Mouse (Mus musculus) C2C12 (cell line): Measurements from ENCODE around the gene Camkk2. TPM values are rescaled to one million over a fixed set of nuclear protein-coding genes. Genes with fewer than 3 reads are reported as not detected.

Experiments
- H3K27me3 ChIP-seq: one replicate; pipeline ENCODE4 v1.6.1; 2011; ENCODE audit not compliant: control insufficient read depth, insufficient read depth, insufficient read length
- H3K36me3 ChIP-seq: one replicate; pipeline ENCODE4 v1.6.1; 2011; ENCODE audit not compliant: control insufficient read depth, insufficient read depth
- H3K4me3 ChIP-seq: one replicate; pipeline ENCODE4 v1.5.1; 2011; ENCODE audit warnings: mild to moderate bottlenecking, control low read depth; ENCODE audit not compliant: poor library complexity, insufficient read depth, severe bottlenecking
- H3K79me2 ChIP-seq: one replicate; pipeline ENCODE4 v1.6.1; 2011; ENCODE audit not compliant: control insufficient read depth, insufficient read depth
- H3K79me3 ChIP-seq: one replicate; pipeline ENCODE4 v1.6.1; 2011; ENCODE audit warnings: low read depth, control low read depth
- H3ac ChIP-seq: one replicate; pipeline ENCODE3; 2011; ENCODE audit warnings: low read depth; ENCODE audit not compliant: control insufficient read depth, insufficient read length
- CEBPB ChIP-seq: IDR thresholded peaks from one replicate; pipeline ENCODE4 v1.6.1; 2011; ENCODE audit warnings: low read depth, mild to moderate bottlenecking, control low read depth, moderate library complexity
- CTCF ChIP-seq: IDR thresholded peaks from one replicate; pipeline ENCODE4 v1.5.1; 2011; ENCODE audit not compliant: control insufficient read depth, insufficient read depth, insufficient read length
- FOSL1 ChIP-seq: IDR thresholded peaks from one replicate; pipeline ENCODE4 v1.8.0; 2011; ENCODE audit warnings: mild to moderate bottlenecking, low read length; ENCODE audit not compliant: poor library complexity, insufficient read depth, severe bottlenecking
- MAX ChIP-seq: IDR thresholded peaks from one replicate; pipeline ENCODE4 v1.6.1; 2011; ENCODE audit warnings: mild to moderate bottlenecking, control low read depth
- MYOD1 ChIP-seq: IDR thresholded peaks from one replicate; pipeline ENCODE4 v1.6.1; 2011; ENCODE audit warnings: low read depth; ENCODE audit not compliant: control insufficient read depth, insufficient read length
- MYOG ChIP-seq: IDR thresholded peaks from one replicate; pipeline ENCODE4 v1.6.1; 2011; ENCODE audit not compliant: control insufficient read depth, insufficient read length; ENCODE audit errors: extremely low read depth
- USF1 ChIP-seq: IDR thresholded peaks from one replicate; pipeline ENCODE4 v1.6.1; 2011; ENCODE audit warnings: low read depth, mild to moderate bottlenecking, control low read depth, moderate library complexity
- polyA plus RNA-seq: library from polyadenylated mRNA; unstranded; fragments of >200 nt; fragmentation: generic; extraction: Trizol; gene quantifications from one replicate; pipeline ENCODE4 v1.2.1, GENCODE M21; 2012; ENCODE audit warnings: missing spikeins

Camkk2 gene
- polyA plus RNA-seq, 1 experiment: 15.4 TPM

DNA sequence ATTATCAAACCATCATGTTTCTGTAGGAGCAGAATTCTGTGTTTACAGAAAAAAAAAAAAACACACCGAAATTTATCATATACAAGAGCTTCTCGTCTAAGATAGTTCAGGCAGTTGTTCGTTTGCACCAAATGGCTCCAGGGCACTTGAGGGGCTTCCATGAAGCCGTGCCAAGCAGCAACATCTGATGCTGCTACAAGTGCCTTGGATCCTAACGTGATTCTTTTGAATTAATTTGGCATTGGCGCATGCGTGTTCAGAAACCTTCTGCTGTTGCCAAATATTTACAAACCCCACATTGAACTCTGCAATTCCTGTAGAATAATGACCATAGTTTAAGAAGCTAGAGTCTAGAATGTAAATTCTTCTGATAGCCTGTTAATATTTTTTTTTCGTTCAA is 83.7 kb downstream of the Camkk2 start:
- H3K79me2 ChIP-seq: no peaks in the 10 kb centered on the region
- no peaks in the 10 kb centered on the region for H3K36me3 ChIP-seq
- TF ChIP-seq USF1 (no peak), CEBPB (no peak), MAX (no peak), MYOD1 (no peak), CTCF (no peak), MYOG (no peak), FOSL1 (no peak)
- H3ac ChIP-seq: no peak overlapping the region
- H3K79me3 ChIP-seq: no peaks in the 10 kb centered on the region
- no peak overlapping the region for H3K4me3 ChIP-seq
- no peaks in the 10 kb centered on the region for H3K27me3 ChIP-seq

DNA sequence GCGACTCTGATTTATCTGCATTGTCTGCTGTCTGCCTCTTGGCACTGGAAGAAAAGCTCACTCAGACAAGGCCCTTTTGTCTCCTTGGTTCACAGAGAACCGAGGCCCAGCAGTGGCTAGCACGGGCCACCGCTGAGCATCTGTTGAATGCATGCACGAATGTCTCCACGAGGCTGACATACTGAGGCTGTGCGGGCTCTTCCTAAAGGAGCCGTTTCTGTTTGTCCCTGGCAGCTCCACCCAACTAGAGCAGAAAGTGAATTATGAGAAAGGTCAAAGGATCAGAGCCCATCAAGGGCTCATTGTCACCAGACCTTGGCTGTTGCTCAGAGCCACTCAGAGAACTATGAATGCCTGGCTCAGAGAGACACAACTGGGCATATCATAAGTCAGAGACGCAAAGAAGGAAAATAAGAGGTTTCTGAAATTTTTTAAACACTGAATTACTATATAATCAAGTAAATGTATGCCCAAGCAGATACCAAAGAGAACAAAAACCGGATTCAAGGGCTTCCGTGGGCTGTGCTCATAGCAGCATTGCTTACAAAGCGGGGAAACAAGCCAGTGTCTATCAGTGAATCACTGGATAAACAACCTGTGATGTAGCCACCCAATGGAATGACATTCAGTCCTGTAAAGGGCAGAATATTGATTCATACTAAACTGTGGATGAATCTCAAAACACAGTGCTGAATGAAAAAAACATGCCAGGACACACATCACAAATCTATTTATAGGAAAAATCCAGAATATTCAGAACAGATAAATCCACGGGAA is 85.6 kb downstream of the Camkk2 start:
- no peaks in the 10 kb centered on the region for H3K27me3 ChIP-seq
- H3ac ChIP-seq: no peak overlapping the region
- no peaks in the 10 kb centered on the region for H3K36me3 ChIP-seq
- no peak overlapping the region for H3K4me3 ChIP-seq
- TF ChIP-seq CTCF: no peak
- no peak for TF ChIP-seq FOSL1
- no peak for TF ChIP-seq CEBPB
- TF ChIP-seq MYOD1: no peak
- no peaks in the 10 kb centered on the region for H3K79me3 ChIP-seq
- H3K79me2 ChIP-seq: no peaks in the 10 kb centered on the region

DNA sequence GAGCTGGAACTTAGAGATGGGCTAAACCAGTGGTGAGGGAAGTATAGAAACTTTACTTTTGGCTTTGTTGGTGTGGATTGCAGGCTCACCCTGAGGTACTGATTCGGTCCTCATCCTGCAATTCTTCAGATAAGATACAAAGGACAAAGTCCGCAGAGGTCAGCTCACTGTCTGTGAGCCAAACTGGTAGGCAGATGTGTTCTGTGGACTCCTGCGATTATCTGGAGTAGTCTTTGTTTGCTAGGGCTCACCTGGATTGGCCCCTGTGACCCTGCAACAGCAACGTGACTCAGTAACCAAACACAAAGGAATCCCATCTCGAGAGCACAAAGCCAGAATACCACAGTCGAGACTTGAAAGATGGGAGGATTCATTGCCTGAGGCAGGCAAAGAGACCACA is 88.7 kb downstream of the Camkk2 start:
- TF ChIP-seq MAX (no peak), CEBPB (no peak), USF1 (no peak), CTCF (no peak)
- Histone ChIP-seq H3K79me3 (no peaks in the 10 kb centered on the region), H3K4me3 (no peak overlapping the region), H3ac (no peak overlapping the region), H3K36me3 (no peaks in the 10 kb centered on the region), H3K79me2 (no peaks in the 10 kb centered on the region), H3K27me3 (no peaks in the 10 kb centered on the region)

DNA sequence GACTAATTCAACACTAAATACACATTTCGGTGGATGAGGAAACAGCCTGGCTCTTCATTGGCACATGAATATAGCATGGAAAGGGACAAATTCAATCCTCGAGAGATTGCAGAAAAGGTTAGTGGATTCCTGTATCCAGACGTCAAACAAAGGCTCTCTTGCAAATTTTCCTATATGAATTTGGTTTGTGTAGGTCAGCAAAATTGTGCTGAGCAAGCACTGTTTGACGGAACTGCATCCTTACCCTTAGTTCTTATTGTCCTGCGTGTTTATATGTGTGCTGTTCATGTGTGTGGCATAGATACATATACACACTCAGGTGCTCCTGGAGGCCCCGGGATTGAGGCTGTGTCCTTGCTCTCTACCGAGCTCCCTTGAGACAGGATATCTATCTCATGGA is 90.1 kb downstream of the Camkk2 start:
- TF ChIP-seq CTCF (no peak), USF1 (no peak), MAX (no peak), MYOD1 (no peak), FOSL1 (no peak), CEBPB (no peak), MYOG (no peak)
- Histone ChIP-seq H3K4me3 (no peak overlapping the region), H3ac (no peak overlapping the region), H3K36me3 (no peaks in the 10 kb centered on the region), H3K27me3 (no peaks in the 10 kb centered on the region), H3K79me3 (no peaks in the 10 kb centered on the region), H3K79me2 (no peaks in the 10 kb centered on the region)

DNA sequence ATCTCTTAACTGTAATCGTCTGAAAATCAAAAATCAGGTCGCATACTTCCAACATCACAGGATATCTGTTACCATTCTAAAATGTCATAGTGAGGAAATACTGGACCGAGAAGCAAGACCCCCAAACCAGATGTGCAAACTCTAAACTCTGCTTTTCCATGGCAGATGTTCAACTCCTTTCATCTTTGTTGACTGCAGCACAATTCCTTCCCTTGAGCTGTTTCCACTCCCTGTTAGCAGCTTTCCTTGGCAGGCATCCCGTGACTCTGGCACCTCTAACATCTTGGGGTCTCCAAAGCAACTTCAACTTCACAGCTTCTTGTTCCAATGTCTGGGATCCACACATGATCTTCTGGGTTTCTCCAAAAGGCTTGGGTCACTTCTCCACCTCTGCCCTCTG is 91.8 kb downstream of the Camkk2 start:
- Histone ChIP-seq H3K36me3 (no peaks in the 10 kb centered on the region), H3K4me3 (no peak overlapping the region), H3K79me3 (no peaks in the 10 kb centered on the region), H3ac (no peak overlapping the region), H3K79me2 (no peaks in the 10 kb centered on the region), H3K27me3 (no peaks in the 10 kb centered on the region)
- TF ChIP-seq MYOG: no peak
- TF ChIP-seq FOSL1: no peak

DNA sequence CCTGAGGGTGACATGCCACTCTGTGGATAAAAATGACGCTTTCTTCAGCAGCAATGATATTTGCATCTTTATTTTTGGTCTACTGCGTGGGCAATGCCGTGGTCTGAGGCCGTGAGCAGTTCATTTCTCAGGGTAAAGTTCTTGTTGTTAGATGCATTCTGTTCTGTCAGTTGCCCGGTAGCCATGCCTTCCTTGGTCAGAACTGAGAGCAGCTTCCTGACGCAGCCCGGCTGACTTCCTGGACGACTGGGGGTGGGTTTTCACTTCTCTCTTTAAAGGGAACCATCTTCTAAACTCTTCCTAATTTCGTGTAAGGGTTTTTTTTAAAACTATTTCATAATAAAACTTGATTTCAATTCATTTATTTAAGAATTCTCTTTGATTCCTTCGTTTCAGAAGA is 95.3 kb downstream of the Camkk2 start:
- Histone ChIP-seq H3K4me3 (no peak overlapping the region), H3ac (no peak overlapping the region), H3K79me2 (no peaks in the 10 kb centered on the region), H3K27me3 (no peaks in the 10 kb centered on the region), H3K79me3 (no peaks in the 10 kb centered on the region), H3K36me3 (no peaks in the 10 kb centered on the region)
- no peak for TF ChIP-seq CTCF
- TF ChIP-seq MYOD1: no peak
- no peak for TF ChIP-seq MAX
- no peak for TF ChIP-seq MYOG
- TF ChIP-seq USF1: no peak
- TF ChIP-seq CEBPB: no peak
- TF ChIP-seq FOSL1: no peak
